ENCODE assay signal across 18 mouse cellular contexts in genomic region chr16:37940291-37940690, GRCm38 (mm10). TPM values are rescaled to one million over a fixed set of nuclear protein-coding genes. Genes with fewer than 3 reads are reported as not detected.
DNase-seq lines count a peak whose midpoint lies in the region; ATAC-seq and TF ChIP-seq lines count a peak whose summit lies in the region.
"Had no signal": no experiment of that assay in that cellular context is flagged by ENCODE, and none has a peak within 500 bp of the region (broad histone marks: within the 10 kb centered on the region; RNA-seq: fewer than 3 reads in every experiment).

No protein-coding gene starts in this region.

- no peak overlapping the region for H3K4me3 ChIP-seq in hindbrain, embryonic 10.5 days
- no peak overlapping the region for H3K4me3 ChIP-seq in hindbrain, embryonic 11.5 days (ENCODE audit: low read depth, low read length)
- H3K4me3 ChIP-seq in midbrain, embryonic 11.5 days (ENCODE audit: low read depth, low read length), result no peak overlapping the region
- H3K4me3 ChIP-seq in midbrain, embryonic 13.5 days (replicated peaks), result no peak overlapping the region
- H3K4me3 ChIP-seq in embryonic fibroblast, embryonic 13.5 days (ENCODE audit: insufficient read depth, low read length), result no peak overlapping the region
- H3K4me3 ChIP-seq in hindbrain, postnatal 0 days (ENCODE audit: low read length), result no peak overlapping the region
- H3K4me3 ChIP-seq: forebrain, embryonic 15.5 days; layer of hippocampus, adult 2 months; liver, embryonic 12.5 days had no signal

- no peaks in the 10 kb centered on the region for H3K36me3 ChIP-seq in hindbrain, embryonic 10.5 days
- no peaks in the 10 kb centered on the region for H3K36me3 ChIP-seq in hindbrain, embryonic 11.5 days (ENCODE audit: control insufficient read depth, insufficient read depth, low read length)
- no peaks in the 10 kb centered on the region for H3K36me3 ChIP-seq in midbrain, embryonic 11.5 days (ENCODE audit: control insufficient read depth, insufficient read depth, low read length)
- H3K36me3 ChIP-seq in midbrain, embryonic 13.5 days, result no peaks in the 10 kb centered on the region
- no peaks in the 10 kb centered on the region for H3K36me3 ChIP-seq in hindbrain, postnatal 0 days (ENCODE audit: insufficient read depth, low read length)
- H3K36me3 ChIP-seq: forebrain, embryonic 15.5 days; liver, embryonic 12.5 days had no signal

- 81% methylated on average over 10 of the region's 10 CpGs for WGBS in hindbrain, embryonic 10.5 days
- WGBS in hindbrain, embryonic 11.5 days, result 81% methylated on average over 10 of the region's 10 CpGs
- 84% methylated on average over 10 of the region's 10 CpGs for WGBS in midbrain, embryonic 11.5 days
- WGBS in midbrain, embryonic 13.5 days, result 83% methylated on average over 10 of the region's 10 CpGs
- 84% methylated on average over 10 of the region's 10 CpGs for WGBS in hindbrain, postnatal 0 days

- no peak for TF ChIP-seq POLR2A in embryonic fibroblast, embryonic 13.5 days (IDR thresholded peaks at IDR 0.05; ENCODE audit: low read depth, low read length)

- no peak for TF ChIP-seq CTCF in embryonic fibroblast, embryonic 13.5 days (IDR thresholded peaks at IDR 0.05; ENCODE audit: borderline replicate concordance, insufficient read depth, low read length)
- TF ChIP-seq CTCF in hindbrain, postnatal 0 days (IDR thresholded peaks at IDR 0.05; ENCODE audit: low read depth), result no peak

- ATAC-seq in hindbrain, embryonic 11.5 days (ENCODE audit: low FRiP score), result no peak
- ATAC-seq in midbrain, embryonic 11.5 days (ENCODE audit: low FRiP score), result no peak
- no peak for ATAC-seq in midbrain, embryonic 13.5 days
- no peak for ATAC-seq in hindbrain, postnatal 0 days
- ATAC-seq: forebrain, embryonic 15.5 days; inflammation-experienced regulatory T-cells, adult 6 months; liver, embryonic 12.5 days; midbrain, embryonic 16.5 days had no signal

- DNase-seq in hindbrain, embryonic 10.5 days (ENCODE audit: low spot score), result peak; percentile 23
- no peak for DNase-seq in hindbrain, embryonic 11.5 days (ENCODE audit: low spot score)
- peak; percentile 80 for DNase-seq in midbrain, embryonic 11.5 days (ENCODE audit: low spot score, missing footprints)
- peak; percentile 54 for DNase-seq in urinary bladder, postnatal 25 days (ENCODE audit: low spot score)
- no peak for DNase-seq in natural killer cell, adult 2 months (ENCODE audit: low spot score in 2 of 2)
- DNase-seq in hindbrain, postnatal 0 days (ENCODE audit: low spot score), result no peak
- DNase-seq: cerebellum, adult 18-20 months; gastrocnemius, postnatal 10 days; heart, postnatal 36 days; retina, postnatal 1 day; spleen, adult 18-20 months had no signal

- no peak overlapping the region for H3K9ac ChIP-seq in hindbrain, embryonic 11.5 days (ENCODE audit: low read depth, low read length)
- H3K9ac ChIP-seq in midbrain, embryonic 11.5 days (ENCODE audit: low read length), result no peak overlapping the region
- H3K9ac ChIP-seq in midbrain, embryonic 13.5 days (replicated peaks), result no peak overlapping the region
- H3K9ac ChIP-seq in hindbrain, postnatal 0 days (replicated peaks; ENCODE audit: low read length), result no peak overlapping the region
- H3K9ac ChIP-seq: forebrain, embryonic 15.5 days; liver, embryonic 12.5 days had no signal

- H3K4me2 ChIP-seq in hindbrain, embryonic 11.5 days (replicated peaks; ENCODE audit: low read depth, low read length), result no peak overlapping the region
- H3K4me2 ChIP-seq in midbrain, embryonic 11.5 days, result no peak overlapping the region
- no peak overlapping the region for H3K4me2 ChIP-seq in midbrain, embryonic 13.5 days (replicated peaks)
- no peak overlapping the region for H3K4me2 ChIP-seq in hindbrain, postnatal 0 days (ENCODE audit: low read depth, low read length)
- H3K4me2 ChIP-seq: forebrain, embryonic 15.5 days; liver, embryonic 12.5 days had no signal

- H3K4me1 ChIP-seq in hindbrain, embryonic 10.5 days (replicated peaks), result peaks cover 39% of the 10 kb centered on the region
- H3K4me1 ChIP-seq in hindbrain, embryonic 11.5 days (replicated peaks; ENCODE audit: control insufficient read depth, insufficient read depth, low read length), result no peaks in the 10 kb centered on the region
- no peaks in the 10 kb centered on the region; the same call in 1 of the 2 replicates for H3K4me1 ChIP-seq in midbrain, embryonic 11.5 days (ENCODE audit: control insufficient read depth, insufficient read depth, low read length)
- H3K4me1 ChIP-seq in midbrain, embryonic 13.5 days (replicated peaks), result peaks cover 52% of the 10 kb centered on the region
- H3K4me1 ChIP-seq in embryonic fibroblast, embryonic 13.5 days (ENCODE audit: control insufficient read depth, insufficient read depth, low read length), result peaks cover 2% of the 10 kb centered on the region; the same call in 1 of the 2 replicates
- no peaks in the 10 kb centered on the region for H3K4me1 ChIP-seq in hindbrain, postnatal 0 days (ENCODE audit: insufficient read depth, low read length)
- H3K4me1 ChIP-seq: liver, embryonic 12.5 days had no signal

- H3K27ac ChIP-seq in hindbrain, embryonic 10.5 days, result no peak overlapping the region
- no peak overlapping the region for H3K27ac ChIP-seq in hindbrain, embryonic 11.5 days (ENCODE audit: low read depth, low read length)
- H3K27ac ChIP-seq in midbrain, embryonic 11.5 days (ENCODE audit: low read depth, low read length), result no peak overlapping the region
- H3K27ac ChIP-seq in midbrain, embryonic 13.5 days, result no peak overlapping the region
- H3K27ac ChIP-seq in embryonic fibroblast, embryonic 13.5 days (ENCODE audit: insufficient read depth, low read length), result peak overlapping the region; percentile 30
- H3K27ac ChIP-seq in hindbrain, postnatal 0 days, result no peak overlapping the region
- H3K27ac ChIP-seq: layer of hippocampus, adult 2 months; liver, embryonic 12.5 days had no signal

- H3K9me3 ChIP-seq in hindbrain, embryonic 10.5 days, result no peaks in the 10 kb centered on the region
- no peaks in the 10 kb centered on the region for H3K9me3 ChIP-seq in hindbrain, embryonic 11.5 days (ENCODE audit: control insufficient read depth, low read length)
- H3K9me3 ChIP-seq in midbrain, embryonic 11.5 days (ENCODE audit: control insufficient read depth, low read length), result no peaks in the 10 kb centered on the region
- H3K9me3 ChIP-seq in midbrain, embryonic 13.5 days, result no peaks in the 10 kb centered on the region
- no peaks in the 10 kb centered on the region for H3K9me3 ChIP-seq in hindbrain, postnatal 0 days (ENCODE audit: low read length)
- H3K9me3 ChIP-seq: forebrain, embryonic 15.5 days; liver, embryonic 12.5 days had no signal

- no peaks in the 10 kb centered on the region for H3K27me3 ChIP-seq in hindbrain, embryonic 10.5 days (ENCODE audit: insufficient read depth, poor library complexity, severe bottlenecking)
- H3K27me3 ChIP-seq in hindbrain, embryonic 11.5 days (ENCODE audit: control insufficient read depth, insufficient read depth, low read length), result no peaks in the 10 kb centered on the region
- H3K27me3 ChIP-seq in midbrain, embryonic 11.5 days (ENCODE audit: control insufficient read depth, insufficient read depth, low read length), result no peaks in the 10 kb centered on the region
- H3K27me3 ChIP-seq in midbrain, embryonic 13.5 days, result no peaks in the 10 kb centered on the region
- no peaks in the 10 kb centered on the region for H3K27me3 ChIP-seq in hindbrain, postnatal 0 days (ENCODE audit: insufficient read depth, low read length)
- H3K27me3 ChIP-seq: forebrain, embryonic 15.5 days; liver, embryonic 12.5 days had no signal

RNA-seq across cellular contexts. Expression of gene Gpr156, which starts 24.0 kb away (rescaled TPM):
- polyA plus RNA-seq in hindbrain, embryonic 10.5 days (2016; fragmentation: Nextera tagmentation; extraction: Ambion mirVana), result 2.1 and 4.5 TPM in 2 replicates
- 4.0 and 4.8 TPM in 2 replicates for polyA plus RNA-seq in hindbrain, embryonic 11.5 days (2014; fragmentation: Nextera tagmentation; extraction: Ambion mirVana)
- polyA plus RNA-seq in midbrain, embryonic 11.5 days (2014; fragmentation: Nextera tagmentation; extraction: Ambion mirVana), result 3.4 and 4.2 TPM in 2 replicates
- polyA plus RNA-seq in midbrain, embryonic 13.5 days (2015; fragmentation: Nextera tagmentation; extraction: Ambion mirVana), result 8.2 and 9.4 TPM in 2 replicates
- polyA plus RNA-seq in embryonic fibroblast, embryonic 13.5 days (2011; ENCODE audit: insufficient read length, low read depth, missing spikeins), result 0.13 and 0.30 TPM in 2 replicates
- 3.2 and 4.3 TPM in 2 replicates for total RNA-seq in hindbrain, postnatal 0 days (2014; rRNA removed)
- polyA plus RNA-seq in hindbrain, postnatal 0 days (2015; fragmentation: Nextera tagmentation; extraction: Ambion mirVana), result 1.9 and 2.4 TPM in 2 replicates
- total RNA-seq: heart, postnatal 36 days had no signal
- polyA plus RNA-seq: inflammation-experienced regulatory T-cells, adult 6 months; liver, embryonic 12.5 days had no signal

Comparison
In these comparisons a context has a peak if more than half of its experiments do, and no peak if none do; other contexts are left out.
1. DNase-seq: peak in hindbrain, embryonic 10.5 days (single experiment), midbrain, embryonic 11.5 days (single experiment) and urinary bladder, postnatal 25 days (single experiment); none in hindbrain, embryonic 11.5 days (single experiment), natural killer cell, adult 2 months (0 of 2) and hindbrain, postnatal 0 days (single experiment).